Mouse (Mus musculus) spleen, adult 2 months (tissue): Measurements from ENCODE around the gene Zfp607a.

Source experiments
- CTCF ChIP-seq: fragments of 200-500 bp; IDR thresholded peaks from 2 replicates; pipeline ENCODE4 v1.5.1; 2011; ENCODE audit warnings: mild to moderate bottlenecking, inconsistent platforms; ENCODE audit not compliant: insufficient read depth, insufficient read length, insufficient replicate concordance; ENCODE audit errors: extremely low read depth
- POLR2A ChIP-seq: fragments of 200-500 bp; IDR thresholded peaks from 2 replicates; pipeline ENCODE4 v1.6.1; 2011; ENCODE audit warnings: low read depth, low read length, inconsistent platforms

DNA sequence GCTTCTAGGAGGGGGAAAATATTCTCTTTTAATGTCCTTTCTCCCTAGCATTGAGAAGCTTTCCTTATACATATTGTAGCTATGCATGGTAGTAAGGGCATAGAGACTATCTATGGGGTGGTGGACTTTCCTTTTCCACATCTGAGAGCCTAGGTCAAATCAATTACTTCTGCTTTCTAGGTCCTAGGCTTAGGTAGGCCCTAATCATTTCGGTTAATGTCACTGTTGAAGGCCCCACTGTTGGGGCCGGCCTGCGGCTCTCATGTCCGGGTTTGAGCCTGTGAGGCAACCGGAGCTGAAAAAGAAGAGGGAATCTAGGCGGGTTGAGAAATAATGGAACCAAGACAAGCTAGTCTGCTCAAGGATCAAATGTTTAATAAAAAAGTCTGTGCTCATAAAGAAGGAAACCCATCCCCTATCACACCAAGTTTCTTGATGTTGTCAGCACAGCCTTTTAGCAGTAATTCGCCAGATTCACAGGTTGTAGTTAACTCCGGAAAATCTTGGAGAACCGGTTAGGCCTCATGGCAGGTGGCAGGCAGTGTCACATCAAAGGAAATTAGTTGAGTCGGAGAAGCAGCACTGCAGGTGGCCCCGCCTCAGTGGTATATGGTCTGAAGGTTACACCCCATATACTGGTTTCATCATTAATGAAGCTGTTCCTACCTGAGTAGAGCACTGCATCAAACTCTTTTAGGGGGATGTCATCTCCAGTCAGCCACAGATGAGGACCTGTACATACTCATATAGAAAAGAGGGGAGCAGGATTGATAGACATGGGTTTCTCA, 47.9 kb downstream of the Zfp607a start:
- TF ChIP-seq CTCF (no peak), POLR2A (no peak)
